Mouse (Mus musculus) gastrocnemius, adult 18-20 months (tissue): Measurements from ENCODE around the gene Trank1. TPM values are rescaled to one million over a fixed set of nuclear protein-coding genes. Genes with fewer than 3 reads are reported as not detected.

Source experiments
- DNase-seq: peaks from one replicate; pipeline ENCODE4 v3.0.0; 2021; ENCODE audit warnings: low spot score
- total RNA-seq, 2 experiments: library from RNA; stranded (reverse); gene quantifications; 2 replicates each; pipeline ENCODE4 v1.2.3; 2021

Trank1 gene
- total RNA-seq, 2 experiments from 2014 or later: 0.02 to 0.07 TPM

DNA sequence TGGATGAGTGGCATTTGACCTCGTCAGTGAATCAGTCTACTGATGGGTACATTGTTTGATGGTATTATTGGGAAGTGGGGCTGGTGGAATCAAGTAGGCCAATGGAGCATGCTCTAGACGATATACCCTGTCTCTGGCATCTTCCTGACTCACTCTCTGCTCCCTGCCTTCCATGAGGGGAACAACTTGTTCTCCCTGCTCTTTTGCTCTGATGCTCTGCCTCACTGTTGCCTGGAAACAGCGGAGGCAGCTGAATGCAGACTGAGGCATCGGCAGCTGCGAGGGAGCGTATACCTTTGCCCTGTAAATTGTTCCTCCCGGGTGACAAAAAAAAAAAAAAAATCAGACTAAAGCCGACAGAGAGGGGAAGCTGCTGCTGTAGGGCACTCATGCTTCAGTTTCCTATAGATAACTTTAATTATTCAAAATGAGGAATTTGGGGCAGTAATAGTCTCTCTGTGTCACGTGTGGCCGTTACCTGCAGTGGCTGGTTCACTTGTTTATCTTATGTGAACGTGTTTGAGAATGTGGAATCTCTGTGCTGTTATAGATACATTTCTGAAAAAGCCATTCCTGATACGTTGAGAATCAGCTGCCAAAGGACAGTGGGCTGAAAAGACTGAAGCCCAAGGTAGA, 9.2 kb upstream of the Trank1 start:
- DNase-seq: no peak

DNA sequence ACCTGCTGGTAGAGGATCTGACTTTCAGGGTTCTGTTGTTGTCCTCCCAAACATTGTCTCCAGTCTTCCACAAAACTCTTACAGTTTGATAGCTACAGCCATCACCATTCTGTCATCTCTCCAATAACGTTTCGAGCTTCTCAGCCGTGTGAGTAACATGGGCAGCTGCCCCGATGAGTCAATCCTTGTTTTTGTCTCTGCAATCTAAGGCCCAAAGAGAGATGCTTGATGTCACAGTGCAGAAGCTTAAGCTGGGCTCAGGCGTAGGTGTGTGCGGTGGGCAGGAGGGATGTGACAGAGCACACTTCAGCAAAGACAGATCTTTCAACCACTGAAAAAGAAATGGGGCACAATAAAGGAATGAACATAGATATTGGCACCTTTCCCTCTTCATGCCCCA, 7.5 kb upstream of the Trank1 start:
- DNase-seq: no peak

- no peak for DNase-seq
Measured at GRCm38 (mm10) chr9:111306142-111306541, 5.4 kb upstream of the Trank1 start.

DNA sequence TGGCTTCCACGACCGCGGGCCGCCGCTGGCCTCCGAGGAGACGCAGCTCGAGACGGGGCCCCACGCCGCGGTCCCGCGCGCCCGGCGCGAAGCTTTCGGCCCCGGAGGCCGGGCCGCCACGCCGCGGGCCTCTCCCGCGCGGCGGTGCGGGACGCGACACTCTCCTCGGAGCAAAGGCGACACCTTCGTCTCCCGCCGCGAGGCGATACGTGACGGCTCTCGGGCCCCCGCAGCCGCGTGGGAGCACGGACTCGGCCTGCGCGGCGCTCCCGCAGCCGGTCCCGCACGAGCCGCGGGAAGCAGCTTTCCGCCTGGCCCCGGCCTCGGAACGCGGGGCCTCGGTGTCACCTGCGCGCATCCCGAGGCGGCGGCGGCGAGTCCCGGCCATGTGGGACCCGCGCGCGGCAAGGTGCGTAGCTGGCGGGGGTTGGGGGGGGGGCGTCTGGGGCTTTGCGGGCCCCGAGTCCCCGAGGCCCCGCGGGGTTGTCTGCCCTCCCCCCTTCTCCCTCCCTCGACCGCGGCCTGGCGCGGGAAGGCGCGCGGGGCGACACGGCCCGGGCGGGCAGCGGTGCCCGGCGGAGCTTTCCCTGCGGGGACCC, 403 bp downstream of the Trank1 start:
- DNase-seq: no peak

DNA sequence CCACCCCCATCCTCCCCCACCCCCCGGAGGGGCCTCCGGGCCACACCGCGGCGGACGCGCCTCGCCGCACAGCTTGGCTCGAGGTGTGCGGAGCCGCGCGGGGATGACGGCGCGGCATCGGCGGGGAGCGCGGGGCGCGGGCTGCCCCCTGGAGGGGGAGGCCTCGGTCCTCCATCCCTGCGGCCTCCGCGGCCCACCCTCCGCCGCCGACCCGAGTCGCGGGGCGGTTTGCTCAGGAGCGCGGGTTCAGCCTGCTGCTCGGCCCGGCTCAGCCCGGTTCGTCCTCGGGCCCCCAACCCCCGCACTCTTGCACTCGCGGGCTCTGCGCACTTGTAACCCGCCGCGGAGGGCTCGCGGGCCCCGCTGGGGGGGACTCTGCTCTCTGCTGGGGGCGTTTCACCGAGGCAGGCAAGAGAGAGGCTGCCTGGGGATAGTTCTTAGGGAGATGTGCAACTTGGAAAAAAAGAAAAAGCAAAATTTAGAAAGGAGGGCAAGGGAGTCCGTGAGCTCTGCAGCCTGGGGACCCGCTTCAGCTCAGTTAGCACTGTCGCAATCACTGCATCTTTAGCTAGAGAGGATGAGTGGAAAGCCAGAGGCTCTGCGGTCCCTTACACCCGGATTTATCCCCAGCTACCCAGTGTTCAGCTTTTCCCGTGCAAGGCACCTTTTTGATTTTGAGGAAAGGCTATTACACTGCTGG, 1.1 kb downstream of the Trank1 start:
- DNase-seq: no peak

GRCm38 (mm10) chr9:111313299-111313698, 1.8 kb downstream of the Trank1 start:
- DNase-seq: no peak

- DNase-seq: no peak
Measured at GRCm38 (mm10) chr9:111313793-111314192, 2.3 kb downstream of the Trank1 start.

DNA sequence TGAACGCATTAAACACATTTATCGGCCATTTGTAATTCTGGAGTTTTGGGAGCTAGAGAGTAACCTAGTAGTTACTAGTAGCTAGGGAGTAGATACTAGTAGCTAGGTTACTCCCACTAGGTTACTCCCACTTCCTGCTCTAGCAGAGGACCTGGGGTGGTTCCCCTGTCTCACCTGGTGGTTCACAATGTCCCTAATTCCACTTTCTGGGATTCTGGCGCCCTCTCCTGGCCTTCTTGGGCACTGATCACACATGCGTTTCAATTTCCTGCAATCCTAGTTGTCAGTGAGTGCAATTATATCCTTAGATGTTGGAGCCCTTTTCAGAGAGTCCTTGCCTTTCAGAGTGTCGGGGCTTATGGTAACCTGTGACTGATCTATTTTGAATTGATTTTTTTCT, 2.7 kb downstream of the Trank1 start:
- DNase-seq: peak; percentile 25

DNA sequence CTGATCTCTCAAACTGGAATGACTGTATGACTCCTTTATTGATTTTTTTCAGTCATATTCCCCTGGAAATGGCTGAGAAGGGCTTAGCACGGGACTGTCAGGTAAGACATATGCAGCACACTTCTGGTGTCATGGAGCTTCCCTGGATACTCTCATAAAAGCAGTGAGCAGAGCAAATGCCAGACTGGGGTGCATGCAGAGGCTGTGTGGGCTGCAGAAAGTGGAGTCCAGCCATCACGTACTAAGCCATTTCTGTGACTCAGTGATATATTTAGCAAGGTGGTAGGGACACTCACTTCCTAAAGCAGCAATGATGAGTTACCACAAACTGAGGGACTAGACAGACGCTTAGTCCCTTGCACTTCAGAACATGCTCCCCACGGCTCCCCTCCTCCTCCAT, 9.4 kb downstream of the Trank1 start:
- DNase-seq: no peak

GRCm38 (mm10) chr9:111324881-111325280, 13.3 kb downstream of the Trank1 start:
- no peak for DNase-seq

DNA sequence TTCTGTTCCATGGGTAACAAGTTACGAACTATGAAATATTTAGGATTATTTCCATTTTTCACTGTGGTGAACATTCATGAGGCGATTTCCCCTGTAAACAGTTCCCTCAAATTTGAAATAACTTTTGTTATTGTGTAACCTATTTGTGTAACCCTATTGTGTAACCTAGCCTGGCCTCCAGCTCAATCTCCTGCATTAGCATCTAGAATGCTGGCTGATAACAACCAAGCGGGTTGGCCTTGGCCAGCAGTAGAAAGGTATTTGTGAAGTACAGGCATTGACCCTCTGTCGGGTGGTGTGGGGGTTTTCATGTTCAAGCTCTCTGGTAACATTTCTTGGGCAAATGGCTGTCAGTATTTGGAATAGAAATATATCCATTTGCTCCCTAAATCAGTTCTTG, 18.3 kb downstream of the Trank1 start:
- no peak for DNase-seq

- DNase-seq: no peak
Measured at GRCm38 (mm10) chr9:111333790-111334189, 22.3 kb downstream of the Trank1 start.

GRCm38 (mm10) chr9:111334555-111335164, 23.1 kb downstream of the Trank1 start:
- no peak for DNase-seq

- no peak for DNase-seq
Measured at GRCm38 (mm10) chr9:111351233-111351632, 39.7 kb downstream of the Trank1 start.

DNA sequence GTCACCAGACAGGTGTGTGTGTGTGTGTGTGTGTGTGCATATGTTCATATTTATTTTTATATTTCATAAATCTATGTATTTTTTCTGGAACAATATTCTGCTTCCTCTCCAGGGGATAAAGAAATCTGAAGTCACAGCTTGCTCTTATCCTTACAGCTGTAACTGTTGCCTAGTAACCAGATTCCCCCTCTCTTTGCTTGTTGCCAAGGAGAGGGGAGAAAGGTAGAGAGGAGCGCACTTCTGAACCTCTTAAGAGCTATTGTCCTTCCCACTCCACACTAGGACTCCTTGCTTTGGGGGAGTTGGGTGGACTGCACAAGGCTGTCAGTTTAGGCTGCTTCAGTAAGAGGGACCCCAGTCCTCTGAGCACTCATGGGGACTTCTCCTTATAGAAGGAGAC, 40.1 kb downstream of the Trank1 start:
- no peak for DNase-seq

GRCm38 (mm10) chr9:111352646-111353045, 41.1 kb downstream of the Trank1 start:
- DNase-seq: no peak

- no peak for DNase-seq
Measured at GRCm38 (mm10) chr9:111355041-111355440, 43.5 kb downstream of the Trank1 start.

DNA sequence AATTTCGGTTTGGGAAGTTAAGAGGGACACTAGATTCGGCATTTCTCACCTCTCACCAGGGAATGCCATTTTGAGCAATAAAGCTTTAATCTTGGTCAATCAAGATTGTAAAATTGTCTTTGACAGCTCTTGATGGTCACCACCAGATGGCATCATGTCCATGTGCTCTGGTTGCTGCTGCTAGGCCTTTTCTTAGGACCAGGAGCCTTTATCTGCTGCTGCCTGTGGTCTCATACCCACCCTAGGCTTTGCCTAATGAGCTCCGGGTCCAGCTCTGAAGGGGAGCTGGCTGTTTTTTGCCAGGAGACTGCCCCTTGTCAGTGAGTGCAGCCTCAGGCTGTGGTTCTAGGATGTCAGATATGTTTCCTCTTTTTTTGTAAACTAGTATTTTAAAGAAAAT, 44.8 kb downstream of the Trank1 start:
- peak; percentile 5 for DNase-seq

DNA sequence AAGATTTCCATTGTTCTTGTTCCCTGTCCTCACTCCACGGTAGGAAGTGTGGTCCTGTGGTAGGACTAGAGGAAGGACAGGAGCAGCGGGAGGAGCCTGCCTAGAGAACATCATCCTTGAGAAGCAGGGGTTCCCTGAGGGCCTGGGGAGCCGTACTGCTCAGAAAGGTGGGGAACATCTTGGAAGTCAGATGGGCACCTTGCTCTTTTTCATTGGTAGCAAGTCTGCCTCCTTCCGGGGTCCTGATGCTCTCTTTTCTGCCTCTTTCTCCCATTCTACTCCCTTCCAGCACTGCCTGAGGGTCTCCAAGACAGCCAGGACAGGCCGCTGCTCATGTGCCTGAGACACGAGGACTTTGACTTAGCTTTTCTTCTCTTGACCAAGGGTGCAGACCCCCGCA, 52.1 kb downstream of the Trank1 start:
- no peak for DNase-seq

DNA sequence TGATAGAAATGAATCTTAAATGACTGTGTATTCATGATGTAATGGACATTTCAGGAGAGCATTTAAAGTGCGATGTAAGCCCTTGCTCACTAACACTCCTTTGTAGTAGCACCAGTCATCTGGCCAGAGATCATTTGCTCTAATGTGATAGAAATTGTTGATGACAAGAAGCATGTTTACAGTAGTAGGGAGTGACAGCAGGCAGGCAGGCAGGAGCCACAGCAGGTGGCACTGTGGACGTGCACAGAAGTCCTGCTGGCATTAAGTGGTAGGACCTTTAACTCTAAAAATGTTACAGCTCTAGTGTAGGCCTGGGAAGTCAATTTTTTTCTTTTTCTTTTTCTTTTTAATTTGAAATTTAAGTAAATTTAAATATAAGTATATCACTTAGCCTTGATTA, 56.2 kb downstream of the Trank1 start:
- DNase-seq: no peak

DNA sequence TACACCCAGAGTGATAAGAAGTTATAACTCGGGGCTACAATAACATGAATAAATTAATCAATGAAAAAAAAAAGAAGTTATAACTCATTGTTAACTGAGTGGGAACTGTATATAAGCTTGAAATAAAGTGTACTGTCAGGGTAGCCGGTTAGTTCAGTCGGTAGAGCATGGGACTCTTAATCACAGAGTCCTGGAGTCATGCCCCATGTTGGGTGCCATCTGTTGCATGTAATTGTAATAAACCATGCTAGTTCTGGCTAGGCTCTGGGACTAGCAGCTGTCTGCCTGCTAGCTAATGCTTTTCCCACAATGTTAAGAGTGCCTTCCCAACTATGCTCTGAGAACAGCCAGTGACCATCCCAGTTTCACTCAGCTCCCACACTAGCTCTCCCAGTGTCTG, 60.5 kb downstream of the Trank1 start:
- DNase-seq: no peak

DNA sequence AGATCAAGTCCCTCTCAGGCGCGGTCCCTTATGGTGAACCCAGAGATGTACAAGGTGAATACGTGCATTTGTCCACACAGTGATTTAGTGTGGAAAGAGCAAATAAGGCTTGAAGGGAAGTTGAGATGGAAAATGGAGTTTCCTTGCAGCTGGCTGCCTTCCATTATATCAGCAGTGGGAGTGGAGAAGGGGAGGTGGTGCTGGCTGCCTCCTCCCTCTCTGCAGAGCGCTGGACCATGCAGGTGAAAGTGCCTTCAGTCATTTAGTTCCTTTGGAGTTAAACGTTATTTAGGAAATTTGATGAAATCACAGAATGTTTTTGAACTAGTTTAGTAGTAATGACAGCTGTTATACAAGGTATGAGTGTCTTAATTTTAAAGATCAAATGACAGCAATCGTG, 66.3 kb downstream of the Trank1 start:
- no peak for DNase-seq
